Mouse (Mus musculus): ENCODE measurements around the gene Dedd2. TPM values are rescaled to one million over a fixed set of nuclear protein-coding genes. Genes with fewer than 3 reads are reported as not detected.
A peak's percentile ranks its signal among the peaks of the same experiment; 100 is the strongest.

The Dedd2 gene
- total and polyA plus RNA-seq, 3 experiments = 10.6 to 13.9 (median 11.7) TPM

- Histone ChIP-seq H3K9me3 (replicated peaks; ENCODE audit: low read length) (no peaks in the 10 kb centered on the region), H3K27ac (ENCODE audit: insufficient read depth, low read depth) (no peak overlapping the region), H3K9ac (ENCODE audit: insufficient read depth, low read depth) (peak overlapping the region; percentile 52), H3K27me3 (replicated peaks) (peaks cover 4% of the 10 kb centered on the region), H3K79me2 (replicated peaks; ENCODE audit: control insufficient read depth, extremely low read depth, insufficient read depth, poor library complexity, severe bottlenecking) (peaks cover 17% of the 10 kb centered on the region), H3K4me1 (ENCODE audit: control insufficient read depth in 1 of 2, insufficient read depth in 2 of 2) (peaks cover 5 to 31% of the 10 kb centered on the region in 2 experiments; a peak in 3 of 4 replicates), H3K4me3 (replicated peaks in 1 of 3; ENCODE audit: low read depth in 2 of 3, low read length in 2 of 3, poor library complexity in 1 of 3) (peak overlapping the region in 2 of 3 experiments; percentile 34 to 42), H3K36me3 (replicated peaks in 1 of 2; ENCODE audit: control insufficient read depth in 1 of 2, insufficient read depth in 1 of 2, low read length in 1 of 2) (peaks cover 0 to 7% of the 10 kb centered on the region in 2 experiments), H3K4me2 (ENCODE audit: insufficient read depth, low read depth, poor library complexity, severe bottlenecking) (peak overlapping the region; percentile 77)
- in situ Hi-C loops (cut with MboI; ENCODE audit: low pct_ligation_motif_present, low pct_unique_long_range_greater_than_20kb, low sequenced_read_pairs) (no loop called here), dilution Hi-C loops (cut with MboI; ENCODE audit: extremely low pct_ligation_motif_present, extremely low pct_unique_long_range_greater_than_20kb, low sequenced_read_pairs) (no loop called here)
- TF ChIP-seq IRF4 (IDR thresholded peaks at IDR 0.05; ENCODE audit: low read depth, low read length) = no peak
- no peak for TF ChIP-seq UBTF (IDR thresholded peaks at IDR 0.05; ENCODE audit: low read depth, low read length)
- TF ChIP-seq CHD1 (IDR thresholded peaks at IDR 0.05; ENCODE audit: low read depth, low read length) = no peak
- TF ChIP-seq MXI1 (IDR thresholded peaks at IDR 0.05; ENCODE audit: low read depth, low read length) = no peak
- no peak for TF ChIP-seq ETS1 (conservative IDR thresholded peaks at IDR 0.05; ENCODE audit: low read depth, low read length)
- TF ChIP-seq SIN3A (IDR thresholded peaks at IDR 0.05; ENCODE audit: low read length) = no peak
- DNase-seq (ENCODE audit: extremely low read depth) = no peak
Observed at GRCm38 (mm10) chr7:25251071-25251791, 30.8 kb upstream of the Dedd2 start.

- no peaks in the 10 kb centered on the region for H3K9me3 ChIP-seq (replicated peaks; ENCODE audit: low read length)
- in situ Hi-C loops (cut with MboI; ENCODE audit: low pct_ligation_motif_present, low pct_unique_long_range_greater_than_20kb, low sequenced_read_pairs) (no loop called here), dilution Hi-C loops (cut with MboI; ENCODE audit: extremely low pct_ligation_motif_present, extremely low pct_unique_long_range_greater_than_20kb, low sequenced_read_pairs) (no loop called here)
- H3K27me3 ChIP-seq (replicated peaks) = peaks cover 4% of the 10 kb centered on the region
- H3K4me1 ChIP-seq (ENCODE audit: control insufficient read depth in 1 of 2, insufficient read depth in 2 of 2) = peaks cover 5 to 31% of the 10 kb centered on the region in 2 experiments; a peak in 3 of 4 replicates
- peak within 1 kb of the TSS; percentile 77 for H3K4me2 ChIP-seq (ENCODE audit: insufficient read depth, low read depth, poor library complexity, severe bottlenecking)
- H3K79me2 ChIP-seq (replicated peaks; ENCODE audit: control insufficient read depth, extremely low read depth, insufficient read depth, poor library complexity, severe bottlenecking) = peaks cover 17% of the 10 kb centered on the region
- H3K9ac ChIP-seq (ENCODE audit: insufficient read depth, low read depth) = peak within 1 kb of the TSS; percentile 87
- peaks cover 0 to 15% of the 10 kb centered on the region in 2 experiments for H3K36me3 ChIP-seq (replicated peaks in 1 of 2; ENCODE audit: control insufficient read depth in 1 of 2, insufficient read depth in 1 of 2, low read length in 1 of 2)
- peak within 1 kb of the TSS; percentile 44; the same call in 1 of the 2 replicates for H3K27ac ChIP-seq (ENCODE audit: insufficient read depth, low read depth)
- H3K4me3 ChIP-seq (replicated peaks in 1 of 3; ENCODE audit: low read depth in 2 of 3, low read length in 2 of 3, poor library complexity in 1 of 3) = peak within 1 kb of the TSS; percentile 85 to 94 (median 94)
- peak; percentile 84 for DNase-seq (ENCODE audit: extremely low read depth)
- no peak for TF ChIP-seq JUND (conservative IDR thresholded peaks at IDR 0.05; ENCODE audit: low read depth, low read length)
- peak; percentile 74 for TF ChIP-seq NRF1 (IDR thresholded peaks at IDR 0.05; ENCODE audit: low read depth, low read length)
- no peak for TF ChIP-seq CHD1 (IDR thresholded peaks at IDR 0.05; ENCODE audit: low read depth, low read length)
- TF ChIP-seq MAFK (IDR thresholded peaks at IDR 0.05; ENCODE audit: insufficient replicate concordance, low read length) = no peak
- no peak for TF ChIP-seq PAX5 (IDR thresholded peaks at IDR 0.05; ENCODE audit: low read length)
- peak; percentile 48; the same call in 1 of the 2 replicates for TF ChIP-seq NELFE (IDR thresholded peaks at IDR 0.05; ENCODE audit: low read depth, low read length)
- TF ChIP-seq JUN (IDR thresholded peaks at IDR 0.05; ENCODE audit: insufficient read depth, low read depth, low read length) = no peak
- peak; percentile 68; the same call in 1 of the 2 replicates for TF ChIP-seq POLR2A (IDR thresholded peaks at IDR 0.05; ENCODE audit: low read depth, low read length)
- TF ChIP-seq MYC (IDR thresholded peaks at IDR 0.05; ENCODE audit: low read depth, low read length) = no peak
- no peak for TF ChIP-seq UBTF (IDR thresholded peaks at IDR 0.05; ENCODE audit: low read depth, low read length)
- TF ChIP-seq MEF2A (IDR thresholded peaks at IDR 0.05; ENCODE audit: borderline replicate concordance, low read depth, low read length) = no peak
- TF ChIP-seq USF1 (IDR thresholded peaks at IDR 0.05; ENCODE audit: low read depth, low read length) = no peak
- peak; percentile 82 for TF ChIP-seq MAZ (IDR thresholded peaks at IDR 0.05; ENCODE audit: low read depth, low read length)
- TF ChIP-seq TBP (conservative IDR thresholded peaks at IDR 0.05; ENCODE audit: low read depth, low read length) = no peak
- peak; percentile 72 for TF ChIP-seq BHLHE40 (IDR thresholded peaks at IDR 0.05; ENCODE audit: low read depth, low read length)
- no peak for TF ChIP-seq CTCF (conservative IDR thresholded peaks at IDR 0.05 in 1 of 2, IDR thresholded peaks at IDR 0.05 in 1 of 2; ENCODE audit: low read depth in 2 of 2, low read length in 2 of 2)
- TF ChIP-seq CHD2 (IDR thresholded peaks at IDR 0.05; ENCODE audit: low read length) = no peak
- no peak for TF ChIP-seq GABPA (IDR thresholded peaks at IDR 0.05; ENCODE audit: insufficient replicate concordance, low read depth, low read length)
- TF ChIP-seq MAX (IDR thresholded peaks at IDR 0.05; ENCODE audit: low read length) = peak; percentile 13; the same call in 1 of the 2 replicates
- no peak; the same call in 1 of the 2 replicates for TF ChIP-seq IRF4 (IDR thresholded peaks at IDR 0.05; ENCODE audit: low read depth, low read length)
- TF ChIP-seq ZMIZ1 (IDR thresholded peaks at IDR 0.05; ENCODE audit: low read depth, low read length) = peak; percentile 42; the same call in 1 of the 2 replicates
- TF ChIP-seq RAD21 (IDR thresholded peaks at IDR 0.05; ENCODE audit: low read depth, low read length) = no peak
- no peak for TF ChIP-seq POLR2AphosphoS2 (IDR thresholded peaks at IDR 0.05; ENCODE audit: low read depth, low read length)
- peak; percentile 80 for TF ChIP-seq MXI1 (IDR thresholded peaks at IDR 0.05; ENCODE audit: low read depth, low read length)
- TF ChIP-seq KAT2A (IDR thresholded peaks at IDR 0.05; ENCODE audit: insufficient replicate concordance, low read length) = no peak
- TF ChIP-seq ZNF384 (IDR thresholded peaks at IDR 0.05; ENCODE audit: low read depth, low read length) = no peak
- no peak for TF ChIP-seq EP300 (IDR thresholded peaks at IDR 0.05; ENCODE audit: low read length)
Observed at GRCm38 (mm10) chr7:25250141-25250972, 29.9 kb upstream of the Dedd2 start, which contains the start of gene Erf. Erf (minus strand) TSS chr7:25250761.
